Mouse (Mus musculus): ENCODE data around the gene Rapsn. TPM values are rescaled to one million over a fixed set of nuclear protein-coding genes. Genes with fewer than 3 reads are reported as not detected.
A peak's percentile ranks its signal among the peaks of the same experiment; 100 is the strongest.

Gene Rapsn
- total and polyA plus RNA-seq, 3 experiments: 15.9 to 22.0 (median 16.8) TPM

GRCm38 (mm10) chr2:91053934-91054382, 18.5 kb downstream of the Rapsn start, which contains the start of gene Psmc3:
Gene Psmc3 (plus strand): TSS chr2:91054009.
- peaks cover 5% of the 10 kb centered on the region for H3K4me1 ChIP-seq (ENCODE audit: control insufficient read depth, insufficient read depth, low read length)
- intact Hi-C loops (cut with DNase I): loop anchor here (1.0 to 5.0 kb wide), 4 partner anchors 16 to 137 kb away; partner anchors contain the start of genes Celf1 and Slc39a13
- peak; percentile 98 for DNase-seq
- peak; percentile 87 for TF ChIP-seq POLR2A (IDR thresholded peaks at IDR 0.05; ENCODE audit: insufficient read depth, low read depth, low read length)
- TF ChIP-seq EP300 (IDR thresholded peaks at IDR 0.05; ENCODE audit: insufficient read depth, low read depth, low read length): peak; percentile 46; the same call in 1 of the 2 replicates
- TF ChIP-seq CTCF (IDR thresholded peaks at IDR 0.05): 0 out of 2 replicates have a peak, but pooled peaks have one; percentile 3
- peak within 1 kb of the TSS; percentile 93 for H3K27ac ChIP-seq
- H3K36me3 ChIP-seq (ENCODE audit: control insufficient read depth, insufficient read depth, low read length): no peaks in the 10 kb centered on the region; the same call in 1 of the 2 replicates
- H3K27me3 ChIP-seq (ENCODE audit: control insufficient read depth, insufficient read depth, low read length): no peaks in the 10 kb centered on the region
- WGBS: under 1% methylated on average over 40 of the region's 40 CpGs
- H3K79me2 ChIP-seq (replicated peaks; ENCODE audit: control insufficient read depth, insufficient read depth, low read length): no peaks in the 10 kb centered on the region
- peak within 1 kb of the TSS; percentile 85 for H3K4me3 ChIP-seq
- peak within 1 kb of the TSS; percentile 81 for H3K9ac ChIP-seq (ENCODE audit: low read depth, low read length)

GRCm38 (mm10) chr2:91058435-91058834, 23.0 kb downstream of the Rapsn start:
- TF ChIP-seq POLR2A (IDR thresholded peaks at IDR 0.05; ENCODE audit: insufficient read depth, low read depth, low read length): no peak
- TF ChIP-seq CTCF (IDR thresholded peaks at IDR 0.05): no peak
- no peak for TF ChIP-seq EP300 (IDR thresholded peaks at IDR 0.05; ENCODE audit: insufficient read depth, low read depth, low read length)
- peaks cover 10% of the 10 kb centered on the region for H3K4me1 ChIP-seq (ENCODE audit: control insufficient read depth, insufficient read depth, low read length)
- no peak overlapping the region for H3K27ac ChIP-seq
- no peaks in the 10 kb centered on the region for H3K27me3 ChIP-seq (ENCODE audit: control insufficient read depth, insufficient read depth, low read length)
- H3K79me2 ChIP-seq (replicated peaks; ENCODE audit: control insufficient read depth, insufficient read depth, low read length): no peaks in the 10 kb centered on the region
- H3K36me3 ChIP-seq (ENCODE audit: control insufficient read depth, insufficient read depth, low read length): peaks cover 4% of the 10 kb centered on the region; the same call in 1 of the 2 replicates
- WGBS: 91% methylated on average over 5 of the region's 5 CpGs
- no peak for DNase-seq
- intact Hi-C loops (cut with DNase I): no loop called here
- no peak overlapping the region for H3K4me3 ChIP-seq
- H3K9ac ChIP-seq (ENCODE audit: low read depth, low read length): no peak overlapping the region

GRCm38 (mm10) chr2:91059376-91059775, 24.0 kb downstream of the Rapsn start:
- H3K27ac ChIP-seq: no peak overlapping the region
- no peak for DNase-seq
- 95% methylated on average over 2 of the region's 2 CpGs for WGBS
- H3K27me3 ChIP-seq (ENCODE audit: control insufficient read depth, insufficient read depth, low read length): no peaks in the 10 kb centered on the region
- peaks cover 10% of the 10 kb centered on the region for H3K4me1 ChIP-seq (ENCODE audit: control insufficient read depth, insufficient read depth, low read length)
- no peak for TF ChIP-seq EP300 (IDR thresholded peaks at IDR 0.05; ENCODE audit: insufficient read depth, low read depth, low read length)
- TF ChIP-seq CTCF (IDR thresholded peaks at IDR 0.05): no peak
- TF ChIP-seq POLR2A (IDR thresholded peaks at IDR 0.05; ENCODE audit: insufficient read depth, low read depth, low read length): no peak
- intact Hi-C loops (cut with DNase I): no loop called here
- H3K36me3 ChIP-seq (ENCODE audit: control insufficient read depth, insufficient read depth, low read length): peaks cover 4% of the 10 kb centered on the region; the same call in 1 of the 2 replicates
- H3K79me2 ChIP-seq (replicated peaks; ENCODE audit: control insufficient read depth, insufficient read depth, low read length): no peaks in the 10 kb centered on the region
- H3K4me3 ChIP-seq: no peak overlapping the region
- H3K9ac ChIP-seq (ENCODE audit: low read depth, low read length): no peak overlapping the region

- Histone ChIP-seq H3K27ac (no peak overlapping the region; the same call in 1 of the 2 replicates), H3K27me3 (ENCODE audit: control insufficient read depth, insufficient read depth, low read length) (no peaks in the 10 kb centered on the region), H3K4me1 (ENCODE audit: control insufficient read depth, insufficient read depth, low read length) (peaks cover 6% of the 10 kb centered on the region), H3K4me3 (no peak overlapping the region), H3K36me3 (ENCODE audit: control insufficient read depth, insufficient read depth, low read length) (0 out of 2 replicates have a peak, but pooled peaks cover 4% of the 10 kb centered on the region), H3K9ac (ENCODE audit: low read depth, low read length) (no peak overlapping the region), H3K79me2 (replicated peaks; ENCODE audit: control insufficient read depth, insufficient read depth, low read length) (no peaks in the 10 kb centered on the region)
- TF ChIP-seq EP300 (IDR thresholded peaks at IDR 0.05; ENCODE audit: insufficient read depth, low read depth, low read length) (0 out of 2 replicates have a peak, but pooled peaks have one; percentile 61), POLR2A (IDR thresholded peaks at IDR 0.05; ENCODE audit: insufficient read depth, low read depth, low read length) (peak; percentile 42; the same call in 1 of the 2 replicates), CTCF (IDR thresholded peaks at IDR 0.05) (peak; percentile 80)
- 62% methylated on average over 10 of the region's 10 CpGs for WGBS
- peak in 1 of 2 experiments; percentile 48 for DNase-seq
- intact Hi-C loops (cut with DNase I): loop anchor here (2.0 kb wide), 2 partner anchors 44 to 194 kb away; no protein-coding TSS in a partner anchor
Observed at GRCm38 (mm10) chr2:91060544-91061355, 25.3 kb downstream of the Rapsn start.

GRCm38 (mm10) chr2:91061849-91062481, 26.5 kb downstream of the Rapsn start:
- Histone ChIP-seq H3K4me3 (no peak overlapping the region), H3K4me1 (ENCODE audit: control insufficient read depth, insufficient read depth, low read length) (peaks cover 6% of the 10 kb centered on the region), H3K27ac (no peak overlapping the region; the same call in 1 of the 2 replicates), H3K79me2 (replicated peaks; ENCODE audit: control insufficient read depth, insufficient read depth, low read length) (no peaks in the 10 kb centered on the region), H3K27me3 (ENCODE audit: control insufficient read depth, insufficient read depth, low read length) (no peaks in the 10 kb centered on the region), H3K9ac (ENCODE audit: low read depth, low read length) (no peak overlapping the region), H3K36me3 (ENCODE audit: control insufficient read depth, insufficient read depth, low read length) (0 out of 2 replicates have a peak, but pooled peaks cover 4% of the 10 kb centered on the region)
- intact Hi-C loops (cut with DNase I): loop anchor here (2.0 kb wide), 2 partner anchors 45 to 195 kb away; no protein-coding TSS in a partner anchor
- TF ChIP-seq CTCF (IDR thresholded peaks at IDR 0.05) (no peak), EP300 (IDR thresholded peaks at IDR 0.05; ENCODE audit: insufficient read depth, low read depth, low read length) (no peak), POLR2A (IDR thresholded peaks at IDR 0.05; ENCODE audit: insufficient read depth, low read depth, low read length) (no peak)
- peak; percentile 63 to 64 for DNase-seq
- WGBS: 31% methylated on average over 6 of the region's 6 CpGs
